ENCODE assay signal across 8 mouse cellular contexts in the genomic region with DNA sequence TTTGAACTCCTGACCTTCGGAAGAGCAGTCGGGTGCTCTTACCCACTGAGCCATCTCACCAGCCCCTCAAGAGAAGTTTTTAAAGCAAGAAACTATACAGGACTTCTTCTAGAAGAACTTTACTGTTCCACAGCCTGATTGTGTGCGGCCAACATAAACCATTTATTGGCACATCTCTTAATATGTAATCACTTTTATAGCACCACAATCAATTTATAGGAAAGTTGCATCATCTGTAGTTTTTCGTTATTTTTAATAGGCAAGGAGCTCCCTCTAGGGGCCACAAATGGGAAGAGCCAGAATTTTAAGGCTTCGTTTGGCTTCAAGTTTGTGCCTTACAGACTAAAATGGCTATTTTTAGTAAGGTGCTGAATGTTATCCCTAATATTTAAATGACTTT. TPM values are rescaled to one million over a fixed set of nuclear protein-coding genes. Genes with fewer than 3 reads are reported as not detected.
DNase-seq lines count a peak whose midpoint lies in the region; ATAC-seq and TF ChIP-seq lines count a peak whose summit lies in the region.

No protein-coding gene starts in this region.

- TF ChIP-seq POLR2A in cortical plate, adult 2 months (IDR thresholded peaks at IDR 0.05; ENCODE audit: extremely low read depth, insufficient read depth, low read length): no peak

- TF ChIP-seq CTCF in cortical plate, adult 2 months (IDR thresholded peaks at IDR 0.05; ENCODE audit: extremely low read depth, insufficient read depth, low read length): peak; percentile 42; the same call in 1 of the 2 replicates
- peak; percentile 81 for TF ChIP-seq CTCF in stomach, postnatal 0 days (IDR thresholded peaks at IDR 0.05; ENCODE audit: low read depth)

- 56% methylated on average over 5 of the region's 5 CpGs for WGBS in stomach, postnatal 0 days

- DNase-seq in cerebellum, adult 18-20 months: peak; percentile 12 to 34
- no peak for DNase-seq in cerebellum, adult 11-12 months
- DNase-seq in layer of hippocampus, adult 11-12 months (ENCODE audit: low spot score): peak; percentile 39
- DNase-seq in layer of hippocampus, postnatal 36 days: no peak
- peak; percentile 43 for DNase-seq in 416B (ENCODE audit: low read depth)
- no peak for DNase-seq in stomach, postnatal 0 days (ENCODE audit: low spot score)
- no peak for DNase-seq in ovary, postnatal 10 days (ENCODE audit: low spot score)

- no peak overlapping the region for H3K4me3 ChIP-seq in cortical plate, adult 2 months (ENCODE audit: insufficient read depth, low read length)
- no peak overlapping the region for H3K4me3 ChIP-seq in stomach, postnatal 0 days (ENCODE audit: low read depth, low read length)

- no peaks in the 10 kb centered on the region for H3K27me3 ChIP-seq in stomach, postnatal 0 days (ENCODE audit: control insufficient read depth, insufficient read depth, low read length)

- no peak for ATAC-seq in stomach, postnatal 0 days (ENCODE audit: low FRiP score, low TSS enrichment)

- no peaks in the 10 kb centered on the region for H3K9me3 ChIP-seq in stomach, postnatal 0 days (ENCODE audit: control insufficient read depth, low read length)

- H3K4me1 ChIP-seq in cortical plate, adult 2 months (ENCODE audit: control insufficient read depth, insufficient read depth, low read length): no peaks in the 10 kb centered on the region
- H3K4me1 ChIP-seq in stomach, postnatal 0 days (replicated peaks; ENCODE audit: control insufficient read depth, insufficient read depth): no peaks in the 10 kb centered on the region

- H3K36me3 ChIP-seq in stomach, postnatal 0 days (ENCODE audit: control insufficient read depth, insufficient read depth, low read length): no peaks in the 10 kb centered on the region

- no peak for TF ChIP-seq EP300 in stomach, postnatal 0 days (optimal IDR thresholded peaks at IDR 0.05)

- no peak overlapping the region for H3K9ac ChIP-seq in stomach, postnatal 0 days (ENCODE audit: low read length)

- no peak overlapping the region for H3K27ac ChIP-seq in cortical plate, adult 2 months (ENCODE audit: insufficient read depth, low read length)
- H3K27ac ChIP-seq in stomach, postnatal 0 days (replicated peaks): no peak overlapping the region

- no peak overlapping the region for H3K4me2 ChIP-seq in stomach, postnatal 0 days (replicated peaks; ENCODE audit: low read depth)

RNA-seq across cellular contexts. Expression of gene Apip, which starts 11.0 kb away (rescaled TPM):
- total RNA-seq in layer of hippocampus, postnatal 36 days (2021): 10 to 100 TPM; 23.1 to 25.5 TPM
- 32.4 and 35.4 TPM in 2 replicates for polyA plus RNA-seq in cortical plate, adult 2 months (2012; rRNA removed)
- polyA plus RNA-seq in stomach, postnatal 0 days (2015; fragmentation: Nextera tagmentation; extraction: Ambion mirVana): 31.8 and 32.2 TPM in 2 replicates

RNA-seq across cellular contexts. Expression of gene Pdhx, which starts 11.1 kb away (rescaled TPM):
- 10 to 100 TPM; 61.1 to 66.4 TPM for total RNA-seq in layer of hippocampus, postnatal 36 days (2021)
- 47.7 and 48.4 TPM in 2 replicates for polyA plus RNA-seq in cortical plate, adult 2 months (2012; rRNA removed)
- polyA plus RNA-seq in stomach, postnatal 0 days (2015; fragmentation: Nextera tagmentation; extraction: Ambion mirVana): 24.3 and 24.7 TPM in 2 replicates

Comparison
In these comparisons a context has a peak if more than half of its experiments do, and no peak if none do; other contexts are left out.
1. DNase-seq: peak in cerebellum, adult 18-20 months (2 of 2), layer of hippocampus, adult 11-12 months (single experiment) and 416B (single experiment); none in cerebellum, adult 11-12 months (single experiment), layer of hippocampus, postnatal 36 days (0 of 2), stomach, postnatal 0 days (single experiment) and ovary, postnatal 10 days (single experiment).